Mouse (Mus musculus) erythroblast, embryonic 14.5 days (primary cell): ENCODE measurements around the gene Nckap5. TPM values are rescaled to one million over a fixed set of nuclear protein-coding genes. Genes with fewer than 3 reads are reported as not detected.

Experiments
- H3K27me3 ChIP-seq: 2 replicates; pipeline ENCODE4 v1.6.1; 2012; ENCODE audit warnings: inconsistent platforms; ENCODE audit not compliant: control insufficient read depth
- H3K36me3 ChIP-seq: 2 replicates; pipeline ENCODE4 v1.6.1; 2012; ENCODE audit warnings: mild to moderate bottlenecking, inconsistent platforms; ENCODE audit not compliant: control insufficient read depth
- H3K4me1 ChIP-seq: 2 replicates; pipeline ENCODE4 v1.6.1; 2012; ENCODE audit warnings: inconsistent platforms; ENCODE audit not compliant: control insufficient read depth
- H3K4me3 ChIP-seq: replicated peaks from 2 replicates; pipeline ENCODE3; 2012; ENCODE audit warnings: moderate library complexity, mild to moderate bottlenecking, inconsistent platforms
- H3K9me3 ChIP-seq: 2 replicates; pipeline ENCODE4 v1.6.1; 2012; ENCODE audit warnings: low read length, inconsistent platforms, mixed read lengths; ENCODE audit not compliant: control insufficient read depth
- GATA1 ChIP-seq: IDR thresholded peaks from 2 replicates; pipeline ENCODE4 v1.6.1; 2012; ENCODE audit warnings: low read length, inconsistent platforms, mixed read lengths
- TAL1 ChIP-seq: IDR thresholded peaks from 3 replicates; pipeline ENCODE4 v1.6.1; 2012; ENCODE audit warnings: low read length, inconsistent platforms, mixed read lengths
- polyA plus RNA-seq: library from polyadenylated mRNA; stranded (reverse); fragments of >175 nt; gene quantifications from 2 replicates; pipeline ENCODE4 v1.2.3, GENCODE M21; 2012

Gene Nckap5
- polyA plus RNA-seq, 1 experiment, result not detected

DNA sequence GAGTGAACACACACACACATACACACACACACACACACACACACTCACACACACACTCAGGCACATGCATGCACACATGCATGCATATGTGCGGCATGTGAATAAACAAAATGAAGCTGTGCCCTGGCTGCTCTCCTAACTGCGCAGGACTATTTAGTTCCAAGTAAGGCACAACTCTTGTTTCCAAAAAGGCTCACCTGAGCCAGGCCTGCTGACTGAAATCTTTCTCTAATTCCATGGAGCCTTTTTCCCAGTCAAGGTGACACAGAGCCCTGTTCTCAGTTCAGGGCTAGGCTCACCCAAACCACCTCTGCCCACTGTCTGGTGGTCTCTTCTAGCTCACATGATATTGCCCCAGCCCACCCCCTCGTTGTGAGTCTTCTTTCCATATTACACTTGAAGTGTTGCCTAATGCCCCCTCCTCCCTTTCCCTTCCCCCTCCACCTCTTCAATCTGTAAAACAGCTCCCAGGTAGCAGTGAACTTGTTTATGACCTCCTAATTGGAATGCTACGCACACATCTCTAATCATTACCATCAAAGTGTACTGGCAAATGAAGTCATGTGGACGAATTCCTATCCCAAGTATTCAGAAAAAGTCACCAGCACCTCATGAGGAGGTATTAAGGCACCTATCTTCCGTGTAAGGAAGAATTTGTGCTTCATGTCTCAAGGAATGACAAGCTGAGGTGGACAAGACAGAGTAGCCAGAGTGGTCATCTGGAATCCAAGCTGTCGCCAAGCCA lies 226.7 kb downstream of the Nckap5 start:
- Histone ChIP-seq H3K4me3 (peak overlapping the region; percentile 18), H3K4me1 (no peaks in the 10 kb centered on the region), H3K9me3 (no peaks in the 10 kb centered on the region), H3K27me3 (no peaks in the 10 kb centered on the region), H3K36me3 (no peaks in the 10 kb centered on the region)
- TF ChIP-seq GATA1 (no peak), TAL1 (no peak)

DNA sequence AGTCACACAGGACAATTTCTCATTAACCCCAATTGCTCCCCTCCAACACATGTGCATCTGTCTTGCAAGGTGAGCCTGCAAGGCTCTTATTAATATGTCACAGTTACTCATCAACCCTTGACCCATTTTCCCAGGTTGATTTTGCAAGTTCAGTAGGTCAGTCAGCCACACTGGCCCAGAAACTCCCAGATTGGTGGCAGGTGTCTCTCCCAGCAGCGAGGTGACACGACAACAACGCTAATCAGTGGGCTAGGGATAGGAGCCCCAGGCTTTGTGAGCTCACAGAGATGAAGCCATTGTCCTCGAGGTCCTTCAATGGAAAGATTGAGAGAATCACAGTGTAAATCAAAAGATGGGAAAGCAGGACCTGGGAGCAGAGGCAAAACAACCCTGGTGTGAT lies 230.0 kb downstream of the Nckap5 start:
- Histone ChIP-seq H3K4me3 (no peak overlapping the region), H3K36me3 (no peaks in the 10 kb centered on the region), H3K4me1 (no peaks in the 10 kb centered on the region), H3K9me3 (no peaks in the 10 kb centered on the region), H3K27me3 (no peaks in the 10 kb centered on the region)
- TF ChIP-seq TAL1, result no peak
- TF ChIP-seq GATA1, result no peak

DNA sequence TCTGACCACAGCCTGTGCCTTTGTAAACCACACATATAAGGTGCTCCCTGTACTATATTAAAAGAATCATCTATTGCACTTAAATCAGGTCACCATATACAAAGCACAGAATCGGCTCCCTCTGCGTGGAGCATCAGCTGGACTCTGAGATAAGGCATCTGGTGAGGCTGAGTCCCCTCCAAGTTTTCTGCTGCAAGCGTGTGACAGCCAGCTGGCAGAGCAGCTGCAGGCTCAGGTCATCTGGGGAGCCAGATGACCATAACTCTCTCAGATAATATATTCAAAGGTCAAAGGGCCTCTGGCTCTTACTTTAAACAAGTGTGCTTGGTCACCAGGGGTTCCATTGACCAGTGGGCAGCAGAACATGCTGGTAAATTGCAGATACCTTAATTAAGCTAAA lies 233.2 kb downstream of the Nckap5 start:
- no peaks in the 10 kb centered on the region for H3K36me3 ChIP-seq
- H3K27me3 ChIP-seq, result no peaks in the 10 kb centered on the region
- H3K4me3 ChIP-seq, result no peak overlapping the region
- H3K4me1 ChIP-seq, result no peaks in the 10 kb centered on the region
- no peaks in the 10 kb centered on the region for H3K9me3 ChIP-seq
- no peak for TF ChIP-seq TAL1
- TF ChIP-seq GATA1, result no peak

DNA sequence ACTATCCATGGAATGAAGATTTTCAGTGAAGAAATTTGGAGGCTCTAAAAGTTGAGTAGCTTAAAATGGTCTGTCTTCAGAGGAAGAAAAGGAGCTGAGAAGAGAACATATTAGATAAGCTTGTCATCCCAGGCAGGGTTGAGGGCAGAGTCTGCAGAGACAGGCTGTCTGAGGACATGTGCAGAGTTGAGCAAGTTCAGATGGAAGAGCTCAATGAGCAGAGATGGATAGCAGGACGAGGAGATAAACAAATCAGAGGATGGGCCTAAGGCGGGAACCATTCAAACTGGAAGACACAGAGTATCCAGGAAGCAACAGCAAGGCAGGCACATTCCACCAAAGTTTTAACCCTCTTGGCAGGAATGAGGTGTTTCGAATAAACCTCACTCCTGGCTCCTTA lies 235.8 kb downstream of the Nckap5 start:
- Histone ChIP-seq H3K4me1 (no peaks in the 10 kb centered on the region), H3K9me3 (no peaks in the 10 kb centered on the region), H3K36me3 (no peaks in the 10 kb centered on the region), H3K4me3 (no peak overlapping the region), H3K27me3 (no peaks in the 10 kb centered on the region)
- TF ChIP-seq GATA1 (no peak), TAL1 (no peak)

DNA sequence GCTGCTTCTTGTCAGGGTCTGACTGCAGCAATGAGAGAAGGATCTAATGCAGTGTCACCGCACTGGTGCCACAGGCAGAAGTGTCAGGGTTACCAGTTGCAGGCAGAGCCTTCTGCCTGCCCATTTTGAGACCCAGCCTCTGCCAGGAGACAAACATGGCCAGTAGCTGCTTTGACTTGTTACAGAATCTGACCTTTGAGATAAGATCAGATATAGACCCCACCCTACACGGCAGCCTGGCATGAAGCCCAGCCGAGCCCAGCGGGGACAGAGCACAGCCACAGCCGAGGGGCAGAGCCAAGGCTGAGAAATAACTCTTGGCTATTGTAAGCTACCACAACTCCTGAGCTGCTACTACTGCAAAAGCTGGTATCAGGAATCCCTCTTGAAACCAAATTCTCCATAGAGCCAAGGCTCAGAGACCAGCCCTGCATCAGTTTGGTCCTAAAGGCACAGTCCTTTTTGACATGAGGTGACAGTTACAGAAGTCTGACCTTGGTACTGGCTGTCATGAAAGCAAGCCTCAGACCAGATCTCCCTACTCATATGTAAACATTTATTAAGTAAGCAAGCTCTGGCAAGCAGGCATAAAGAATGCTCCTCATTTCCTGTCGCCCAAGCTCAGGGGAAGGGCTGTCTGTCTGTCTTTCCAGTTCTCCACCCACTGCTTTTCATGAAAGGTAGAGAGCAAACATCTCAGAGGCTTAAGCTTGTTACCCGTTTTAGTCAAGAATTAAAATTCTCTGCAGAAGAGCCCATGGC lies 237.4 kb downstream of the Nckap5 start:
- H3K4me1 ChIP-seq, result no peaks in the 10 kb centered on the region
- no peaks in the 10 kb centered on the region for H3K9me3 ChIP-seq
- TF ChIP-seq GATA1 (no peak), TAL1 (no peak)
- H3K36me3 ChIP-seq, result no peaks in the 10 kb centered on the region
- no peak overlapping the region for H3K4me3 ChIP-seq
- no peaks in the 10 kb centered on the region for H3K27me3 ChIP-seq

DNA sequence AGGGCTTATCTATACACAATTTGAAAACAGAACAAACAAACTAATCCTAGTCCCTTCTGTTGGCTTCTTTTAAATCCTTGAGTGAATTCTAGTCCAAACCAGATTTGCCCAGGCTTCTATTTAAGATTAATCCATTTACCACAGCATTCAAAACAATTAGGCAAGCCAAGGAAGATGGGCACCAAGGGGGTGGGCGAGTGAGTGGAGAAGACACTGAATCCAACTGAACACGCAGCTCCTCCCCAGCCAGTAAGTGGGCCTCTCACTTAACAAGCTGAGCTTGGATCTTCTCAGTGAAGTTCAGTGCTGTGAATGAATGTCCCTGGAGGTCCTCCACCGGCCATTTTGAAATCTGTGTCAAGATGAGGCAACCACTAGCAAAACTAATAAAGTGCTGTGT lies 239.7 kb downstream of the Nckap5 start:
- Histone ChIP-seq H3K4me1 (no peaks in the 10 kb centered on the region), H3K27me3 (no peaks in the 10 kb centered on the region), H3K36me3 (no peaks in the 10 kb centered on the region), H3K9me3 (no peaks in the 10 kb centered on the region), H3K4me3 (no peak overlapping the region)
- no peak for TF ChIP-seq GATA1
- TF ChIP-seq TAL1, result no peak

DNA sequence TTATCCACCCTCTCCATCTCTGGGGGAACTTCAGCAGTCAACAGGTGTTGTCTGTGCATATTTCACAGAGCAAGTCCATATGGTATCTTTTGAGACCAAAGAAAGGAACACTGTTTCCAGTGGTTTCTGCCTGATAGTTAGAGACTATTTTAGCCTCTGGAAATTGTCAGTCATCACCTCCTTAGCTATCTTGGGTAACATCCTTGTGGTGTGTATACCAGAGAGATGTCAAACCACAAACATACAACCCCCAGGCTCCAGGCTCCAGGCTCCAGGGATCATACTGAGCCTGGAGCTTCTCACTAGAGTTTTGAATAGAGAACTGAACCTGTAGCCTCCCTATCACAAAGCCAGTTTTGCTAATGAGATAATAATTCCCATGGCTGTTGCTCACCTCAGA lies 252.4 kb downstream of the Nckap5 start:
- no peaks in the 10 kb centered on the region for H3K9me3 ChIP-seq
- no peak for TF ChIP-seq TAL1
- no peak for TF ChIP-seq GATA1
- H3K27me3 ChIP-seq, result no peaks in the 10 kb centered on the region
- H3K36me3 ChIP-seq, result no peaks in the 10 kb centered on the region
- H3K4me1 ChIP-seq, result no peaks in the 10 kb centered on the region
- no peak overlapping the region for H3K4me3 ChIP-seq

DNA sequence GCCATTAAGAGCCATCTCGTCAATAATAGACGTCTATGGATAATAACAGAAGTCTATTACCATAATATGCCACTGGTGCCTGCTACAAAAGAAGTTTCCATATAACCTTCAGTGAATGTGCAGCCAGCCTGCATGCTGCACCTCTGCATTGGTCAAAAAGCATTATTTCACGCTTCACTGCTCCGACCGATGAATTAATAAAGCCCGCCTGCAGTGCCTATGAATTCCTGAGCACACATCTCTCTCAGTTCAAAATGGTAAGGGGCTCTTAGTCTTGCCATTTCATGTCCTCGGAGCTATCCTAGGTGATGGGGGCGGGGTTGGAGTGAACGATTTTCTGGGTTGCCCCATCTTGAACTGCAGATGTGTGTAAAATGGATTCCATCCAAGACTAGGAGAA lies 256.3 kb downstream of the Nckap5 start:
- Histone ChIP-seq H3K9me3 (no peaks in the 10 kb centered on the region), H3K27me3 (no peaks in the 10 kb centered on the region)
- TF ChIP-seq TAL1 (no peak), GATA1 (no peak)

DNA sequence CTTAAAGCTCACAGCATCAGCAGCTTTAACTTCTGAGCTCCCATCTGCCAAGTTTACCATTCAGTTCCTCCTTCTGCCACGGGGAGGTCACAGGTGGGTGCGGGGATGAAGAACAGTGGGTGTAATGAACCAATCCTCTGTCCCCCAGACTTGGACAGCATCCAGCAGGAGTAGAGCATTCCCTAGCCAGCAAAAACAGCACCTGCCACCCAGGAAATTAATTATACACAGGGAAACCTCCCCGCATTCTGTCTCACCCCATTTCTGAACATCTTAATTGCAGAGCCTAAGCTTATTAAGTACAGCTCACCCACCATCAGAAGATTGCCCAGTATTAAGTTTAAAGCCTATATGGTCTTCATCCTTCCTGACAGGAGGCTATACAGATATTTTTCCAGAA lies 256.9 kb downstream of the Nckap5 start:
- H3K36me3 ChIP-seq, result no peaks in the 10 kb centered on the region
- TF ChIP-seq TAL1, result no peak
- TF ChIP-seq GATA1, result no peak

More for the DNA sequence above, 256.3 kb downstream of the Nckap5 start:
- H3K4me3 ChIP-seq, result no peak overlapping the region
- H3K36me3 ChIP-seq, result no peaks in the 10 kb centered on the region
- H3K4me1 ChIP-seq, result no peaks in the 10 kb centered on the region

More for the DNA sequence above, 256.9 kb downstream of the Nckap5 start:
- no peaks in the 10 kb centered on the region for H3K4me1 ChIP-seq
- H3K4me3 ChIP-seq, result no peak overlapping the region
- no peaks in the 10 kb centered on the region for H3K27me3 ChIP-seq
- H3K9me3 ChIP-seq, result no peaks in the 10 kb centered on the region
